Comparison of ENCODE assay signal across 8 mouse cellular contexts in genomic region chr14:52022709-52023459, GRCm38 (mm10). TPM values are rescaled to one million over a fixed set of nuclear protein-coding genes. Genes with fewer than 3 reads are reported as not detected.
A peak's percentile ranks its signal among the peaks of the same experiment; 100 is the strongest.
DNase-seq lines count a peak whose midpoint lies in the region.

No protein-coding gene starts in this region.

- DNase-seq in adrenal gland, adult (ENCODE audit: inconsistent age in 2 of 2, low spot score in 1 of 2) = peak; percentile 93 to 97
- peak; percentile 87 for DNase-seq in embryo, embryonic 10 days (ENCODE audit: low spot score)
- DNase-seq in gastrocnemius, postnatal 10 days = peak; percentile 87
- peak; percentile 98 for DNase-seq in induced T-regulatory cell, adult 2 months (ENCODE audit: low read depth)
- DNase-seq in left cerebral cortex, postnatal 25 days (ENCODE audit: low spot score in 2 of 2) = peak; percentile 78 to 86
- DNase-seq in mesoderm, embryonic 11.5 days (ENCODE audit: low read depth, low spot score) = peak; percentile 89
- DNase-seq in right cerebral cortex, postnatal 36 days (ENCODE audit: low spot score in 2 of 2) = peak; percentile 75 to 78
- DNase-seq in urinary bladder, postnatal 4 days (ENCODE audit: low spot score in 2 of 2) = peak; percentile 87 to 91

- intact Hi-C loops in left cerebral cortex, postnatal 25 days (cut with DNase I) = loop anchor here (5.0 kb wide), 2 partner anchors 121 to 141 kb away; partner anchors contain the start of gene Mettl17

RNA-seq across cellular contexts. Expression of gene Zfp219, which starts 2.4 kb away (rescaled TPM):
- 10 to 100 TPM; 17.6 to 23.1 TPM for total RNA-seq in gastrocnemius, postnatal 10 days (2021)
- 10 to 100 TPM; 32.0 to 36.3 TPM for total RNA-seq in left cerebral cortex, postnatal 25 days (2021)

RNA-seq across cellular contexts. Expression of gene Tmem253, which starts 7.4 kb away (rescaled TPM):
- total RNA-seq in gastrocnemius, postnatal 10 days (2021) = 1 to 10 TPM in 1 of 2 experiments, under 1 TPM in 1; 0.85 to 1.0 TPM
- under 1 TPM in 1 of 2 experiments, not detected in 1; 0.60 TPM for total RNA-seq in left cerebral cortex, postnatal 25 days (2021)

RNA-seq across cellular contexts. Expression of gene Olfr221, which starts 19.4 kb away (rescaled TPM):
- not detected for total RNA-seq in gastrocnemius, postnatal 10 days (2021)
- total RNA-seq in left cerebral cortex, postnatal 25 days (2021) = not detected

RNA-seq across cellular contexts. Expression of gene Arhgef40, which starts 38.4 kb away (rescaled TPM):
- total RNA-seq in gastrocnemius, postnatal 10 days (2021) = 10 to 100 TPM; 40.7 to 55.7 TPM
- 10 to 100 TPM; 26.3 to 28.5 TPM for total RNA-seq in left cerebral cortex, postnatal 25 days (2021)

Comparison
In these comparisons a context has a peak if more than half of its experiments do, and no peak if none do; other contexts are left out.
1. Peak in every context shown above with its lines: DNase-seq.